Mouse (Mus musculus) cerebellum, adult 2 months (tissue): ENCODE measurements around the gene Zfp985. TPM values are rescaled to one million over a fixed set of nuclear protein-coding genes. Genes with fewer than 3 reads are reported as not detected.

ENCODE experiments used
- polyA plus RNA-seq: library from polyadenylated mRNA; depleted of rRNA; stranded (reverse); fragments of >200 nt; gene quantifications from 2 replicates; pipeline ENCODE4 v1.2.3, GENCODE M21; 2012; rRNA removed

The Zfp985 gene
- polyA plus RNA-seq, 1 experiment: 0.03 TPM

Other genes starting within 250 kb of the Zfp985 start
- 0.08 and 0.11 TPM in 2 replicates for gene Zfp988, start 247.6 kb upstream of the Zfp985 start, polyA plus RNA-seq
- gene Zfp978, start 192.0 kb upstream of the Zfp985 start, polyA plus RNA-seq: not detected in 2 replicates
- 2.2 and 3.0 TPM in 2 replicates for gene Zfp982, start 60.9 kb upstream of the Zfp985 start, polyA plus RNA-seq
- gene Gm16503, start 13.1 kb upstream of the Zfp985 start, polyA plus RNA-seq: 0.47 and 0.51 TPM in 2 replicates
- 1.9 and 2.2 TPM in 2 replicates for gene Zfp979, start 89.2 kb downstream of the Zfp985 start, polyA plus RNA-seq
- gene Zfp534, start 149.3 kb downstream of the Zfp985 start, polyA plus RNA-seq: not detected in 2 replicates